Mouse (Mus musculus): Measurements from ENCODE around the gene Wnk4. TPM values are rescaled to one million over a fixed set of nuclear protein-coding genes. Genes with fewer than 3 reads are reported as not detected.

The Wnk4 gene
- total and polyA plus RNA-seq, 2 experiments from 2014 or later: 4.2 to 7.5 TPM

GRCm38 (mm10) chr11:101280837-101281236 lies 20.5 kb downstream of the Wnk4 start:
- H3K9me3 ChIP-seq (ENCODE audit: low read length): no peaks in the 10 kb centered on the region
- H3K4me3 ChIP-seq (ENCODE audit: low read depth, low read length): no peak overlapping the region
- H3K9ac ChIP-seq (replicated peaks; ENCODE audit: low read length, poor library complexity, severe bottlenecking): no peak overlapping the region
- DNase-seq (ENCODE audit: low spot score) (no peak), ATAC-seq (ENCODE audit: low FRiP score) (no peak)
- no peak overlapping the region for H3K4me2 ChIP-seq (ENCODE audit: low read depth, low read length, poor library complexity, severe bottlenecking)
- no peak overlapping the region for H3K27ac ChIP-seq (ENCODE audit: low read depth, low read length)
- no peaks in the 10 kb centered on the region for H3K27me3 ChIP-seq (ENCODE audit: insufficient read depth, low read length)
- H3K36me3 ChIP-seq (ENCODE audit: insufficient read depth, low read length): 0 out of 2 replicates have a peak, but pooled peaks cover 2% of the 10 kb centered on the region
- peaks cover 16% of the 10 kb centered on the region; the same call in 1 of the 2 replicates for H3K4me1 ChIP-seq (ENCODE audit: insufficient read depth, low read length)
- no peak for TF ChIP-seq CTCF (IDR thresholded peaks at IDR 0.05)
- WGBS: 53% methylated on average over 7 of the region's 7 CpGs

DNA sequence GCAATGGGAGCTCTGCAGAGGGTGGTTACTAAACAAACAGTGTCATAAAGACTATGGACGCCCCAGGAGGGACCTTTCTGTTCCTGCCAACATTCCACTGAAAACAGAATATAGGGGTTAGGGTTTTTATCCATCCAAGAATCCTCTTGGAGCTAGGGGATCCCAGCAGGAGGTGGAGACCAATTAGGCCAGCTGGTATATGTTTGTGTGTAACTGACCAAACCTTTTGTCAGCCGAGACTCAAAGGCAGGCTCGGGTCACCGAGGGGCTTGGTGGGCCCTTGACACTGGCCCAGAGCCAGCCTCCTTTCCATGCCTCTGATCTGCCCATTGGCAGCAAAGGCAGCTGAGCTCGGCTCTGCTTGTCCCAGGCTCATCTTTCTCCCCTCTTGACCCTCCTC lies 22.5 kb downstream of the Wnk4 start:
- no peak overlapping the region for H3K9ac ChIP-seq (replicated peaks; ENCODE audit: low read length, poor library complexity, severe bottlenecking)
- TF ChIP-seq CTCF (IDR thresholded peaks at IDR 0.05): no peak
- no peak overlapping the region for H3K27ac ChIP-seq (ENCODE audit: low read depth, low read length)
- H3K9me3 ChIP-seq (ENCODE audit: low read length): no peaks in the 10 kb centered on the region
- peaks cover 5% of the 10 kb centered on the region; the same call in 1 of the 2 replicates for H3K36me3 ChIP-seq (ENCODE audit: insufficient read depth, low read length)
- 45% methylated on average over 5 of the region's 5 CpGs for WGBS
- H3K4me2 ChIP-seq (ENCODE audit: low read depth, low read length, poor library complexity, severe bottlenecking): no peak overlapping the region
- H3K4me3 ChIP-seq (ENCODE audit: low read depth, low read length): no peak overlapping the region
- ATAC-seq (ENCODE audit: low FRiP score) (no peak), DNase-seq (ENCODE audit: low spot score) (no peak)
- H3K4me1 ChIP-seq (ENCODE audit: insufficient read depth, low read length): peaks cover 4% of the 10 kb centered on the region; the same call in 1 of the 2 replicates
- H3K27me3 ChIP-seq (ENCODE audit: insufficient read depth, low read length): no peaks in the 10 kb centered on the region

DNA sequence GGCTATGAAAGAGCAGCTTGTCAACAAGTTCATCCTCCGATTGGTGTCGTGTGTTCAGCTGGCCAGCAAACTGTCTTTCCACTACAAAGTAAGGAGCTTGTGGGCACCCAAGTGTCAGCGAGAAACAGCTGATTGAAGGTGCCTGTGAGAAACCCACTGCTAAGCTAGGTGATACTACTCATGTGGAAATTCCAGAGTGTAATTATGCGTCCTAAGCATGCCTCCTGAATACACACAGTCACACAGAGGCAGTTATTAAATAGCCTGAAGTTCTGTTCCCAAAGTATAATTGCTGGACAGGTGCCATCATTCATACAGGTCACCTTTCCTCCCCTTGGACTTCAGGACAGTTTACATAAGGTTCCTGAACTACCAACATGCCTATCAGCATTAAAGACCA lies 23.4 kb downstream of the Wnk4 start:
- WGBS: 69% methylated on average over 4 of the region's 4 CpGs
- Histone ChIP-seq H3K4me3 (ENCODE audit: low read depth, low read length) (no peak overlapping the region), H3K27me3 (ENCODE audit: insufficient read depth, low read length) (no peaks in the 10 kb centered on the region), H3K9ac (replicated peaks; ENCODE audit: low read length, poor library complexity, severe bottlenecking) (no peak overlapping the region), H3K36me3 (ENCODE audit: insufficient read depth, low read length) (peaks cover 6% of the 10 kb centered on the region), H3K27ac (ENCODE audit: low read depth, low read length) (no peak overlapping the region), H3K4me2 (ENCODE audit: low read depth, low read length, poor library complexity, severe bottlenecking) (no peak overlapping the region), H3K4me1 (ENCODE audit: insufficient read depth, low read length) (no peaks in the 10 kb centered on the region), H3K9me3 (ENCODE audit: low read length) (no peaks in the 10 kb centered on the region)
- no peak for TF ChIP-seq CTCF (IDR thresholded peaks at IDR 0.05)
- ATAC-seq (ENCODE audit: low FRiP score): no peak
- DNase-seq (ENCODE audit: low spot score): no peak

DNA sequence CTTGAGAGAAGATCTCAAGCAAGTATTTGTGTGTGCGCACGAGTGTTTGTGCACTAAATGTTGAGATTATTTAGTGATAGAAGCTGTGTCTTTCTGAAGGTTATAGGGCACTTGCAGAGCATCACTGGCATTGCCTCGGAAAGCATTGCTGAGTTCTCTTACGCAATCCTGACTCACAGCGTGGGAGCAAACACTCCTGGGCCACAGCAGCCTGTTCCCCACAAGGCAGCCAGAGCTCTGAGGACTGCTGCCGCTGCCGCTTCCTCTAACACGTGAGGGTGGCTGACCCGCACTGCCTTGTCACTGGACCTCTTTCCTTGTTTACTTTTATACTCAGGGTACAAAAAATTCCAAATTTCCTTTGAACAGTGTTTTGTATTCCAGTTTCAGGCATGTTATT lies 26.9 kb downstream of the Wnk4 start:
- Histone ChIP-seq H3K36me3 (ENCODE audit: insufficient read depth, low read length) (peaks cover 30% of the 10 kb centered on the region), H3K9ac (replicated peaks; ENCODE audit: low read length, poor library complexity, severe bottlenecking) (no peak overlapping the region), H3K4me2 (ENCODE audit: low read depth, low read length, poor library complexity, severe bottlenecking) (no peak overlapping the region), H3K27me3 (ENCODE audit: insufficient read depth, low read length) (no peaks in the 10 kb centered on the region), H3K27ac (ENCODE audit: low read depth, low read length) (no peak overlapping the region), H3K4me1 (ENCODE audit: insufficient read depth, low read length) (no peaks in the 10 kb centered on the region), H3K9me3 (ENCODE audit: low read length) (no peaks in the 10 kb centered on the region), H3K4me3 (ENCODE audit: low read depth, low read length) (no peak overlapping the region)
- 87% methylated on average over 9 of the region's 9 CpGs for WGBS
- no peak for TF ChIP-seq CTCF (IDR thresholded peaks at IDR 0.05)
- no peak for DNase-seq (ENCODE audit: low spot score)
- ATAC-seq (ENCODE audit: low FRiP score): no peak

- Histone ChIP-seq H3K4me3 (ENCODE audit: low read depth, low read length) (no peak overlapping the region), H3K27ac (ENCODE audit: low read depth, low read length) (no peak overlapping the region), H3K9ac (replicated peaks; ENCODE audit: low read length, poor library complexity, severe bottlenecking) (no peak overlapping the region), H3K4me1 (ENCODE audit: insufficient read depth, low read length) (no peaks in the 10 kb centered on the region), H3K36me3 (ENCODE audit: insufficient read depth, low read length) (peaks cover 57% of the 10 kb centered on the region), H3K9me3 (ENCODE audit: low read length) (no peaks in the 10 kb centered on the region), H3K4me2 (ENCODE audit: low read depth, low read length, poor library complexity, severe bottlenecking) (no peak overlapping the region), H3K27me3 (ENCODE audit: insufficient read depth, low read length) (no peaks in the 10 kb centered on the region)
- WGBS: 97% methylated on average over 8 of the region's 8 CpGs
- no peak for ATAC-seq (ENCODE audit: low FRiP score)
- TF ChIP-seq CTCF (IDR thresholded peaks at IDR 0.05): no peak
- DNase-seq (ENCODE audit: low spot score): no peak
Measured at GRCm38 (mm10) chr11:101291231-101291630, 30.9 kb downstream of the Wnk4 start.

DNA sequence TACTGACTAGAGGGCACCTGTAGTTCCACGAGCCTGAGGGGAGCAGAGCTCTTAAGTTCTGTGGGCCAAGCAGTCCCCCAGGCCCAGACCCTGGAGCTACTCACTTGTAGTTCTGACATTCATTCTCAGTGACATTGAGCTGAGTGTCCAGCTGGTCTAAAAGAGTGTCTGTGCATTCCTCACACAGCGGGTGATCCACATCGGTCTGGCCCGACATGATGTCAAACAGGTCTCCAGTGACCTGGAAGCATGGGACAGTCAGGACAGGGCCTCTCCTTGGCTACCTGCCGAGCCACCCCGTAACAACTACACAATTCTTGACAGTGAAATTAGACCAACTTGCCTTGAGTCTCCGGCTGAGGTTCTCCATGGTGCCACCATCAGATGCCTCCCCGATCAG lies 34.8 kb downstream of the Wnk4 start:
- no peak overlapping the region for H3K4me2 ChIP-seq (ENCODE audit: low read depth, low read length, poor library complexity, severe bottlenecking)
- H3K36me3 ChIP-seq (ENCODE audit: insufficient read depth, low read length): peaks cover 51% of the 10 kb centered on the region
- H3K27me3 ChIP-seq (ENCODE audit: insufficient read depth, low read length): no peaks in the 10 kb centered on the region
- WGBS: 89% methylated on average over 8 of the region's 8 CpGs
- no peak for DNase-seq (ENCODE audit: low spot score)
- H3K9me3 ChIP-seq (ENCODE audit: low read length): no peaks in the 10 kb centered on the region
- no peak overlapping the region for H3K27ac ChIP-seq (ENCODE audit: low read depth, low read length)
- no peak overlapping the region for H3K9ac ChIP-seq (replicated peaks; ENCODE audit: low read length, poor library complexity, severe bottlenecking)
- no peaks in the 10 kb centered on the region for H3K4me1 ChIP-seq (ENCODE audit: insufficient read depth, low read length)
- no peak overlapping the region for H3K4me3 ChIP-seq (ENCODE audit: low read depth, low read length)
- no peak for TF ChIP-seq CTCF (IDR thresholded peaks at IDR 0.05)
- no peak for ATAC-seq (ENCODE audit: low FRiP score)
